Mouse (Mus musculus) B cell, adult 2 months (primary cell): ENCODE results near the gene Necap2.

ENCODE experiments used
- DNase-seq, 2 experiments: peaks; one replicate each; pipeline ENCODE4 v3.0.0; 2022

Gene Necap2

GRCm38 (mm10) chr4:141031733-141032132 lies 46.4 kb downstream of the Necap2 start:
- DNase-seq = peak; percentile 88 to 89

GRCm38 (mm10) chr4:141030541-141031206 lies 47.5 kb downstream of the Necap2 start:
- no peak for DNase-seq

GRCm38 (mm10) chr4:141024992-141025391 lies 53.2 kb downstream of the Necap2 start:
- DNase-seq = no peak

GRCm38 (mm10) chr4:141024052-141024451 lies 54.1 kb downstream of the Necap2 start:
- no peak for DNase-seq

GRCm38 (mm10) chr4:141021614-141021929 lies 56.6 kb downstream of the Necap2 start:
- no peak for DNase-seq

- no peak for DNase-seq
Measured at GRCm38 (mm10) chr4:141020811-141021613, 57.1 kb downstream of the Necap2 start.

GRCm38 (mm10) chr4:141020220-141020619 lies 57.9 kb downstream of the Necap2 start:
- no peak for DNase-seq

GRCm38 (mm10) chr4:141017657-141018436 lies 60.3 kb downstream of the Necap2 start:
- DNase-seq = no peak
